11 mouse cellular contexts compared by ENCODE assay signal in genomic region chr12:54453343-54453742, GRCm38 (mm10).
DNase-seq lines count a peak whose midpoint lies in the region; ATAC-seq and TF ChIP-seq lines count a peak whose summit lies in the region.
"Had no signal": no experiment of that assay in that cellular context is flagged by ENCODE, and none has a peak within 500 bp of the region (broad histone marks: within the 10 kb centered on the region; RNA-seq: fewer than 3 reads in every experiment).

No protein-coding gene starts in this region.

- H3K9me3 ChIP-seq in intestine, embryonic 16.5 days (ENCODE audit: control insufficient read depth, low read length), result no peaks in the 10 kb centered on the region
- H3K9me3 ChIP-seq: liver, embryonic 13.5 days had no signal

- TF ChIP-seq CTCF in lung, adult 2 months (IDR thresholded peaks at IDR 0.05; ENCODE audit: insufficient read depth, low read length), result no peak

- no peak overlapping the region for H3K4me3 ChIP-seq in lung, adult 2 months (replicated peaks; ENCODE audit: extremely low read depth, low read depth, low read length)
- H3K4me3 ChIP-seq in myocyte, result no peak overlapping the region
- no peak overlapping the region for H3K4me3 ChIP-seq in intestine, embryonic 16.5 days (ENCODE audit: low read length)
- H3K4me3 ChIP-seq: erythroblast, embryonic 14.5 days; liver, embryonic 13.5 days had no signal

- no peaks in the 10 kb centered on the region for H3K4me1 ChIP-seq in lung, adult 2 months (ENCODE audit: control insufficient read depth, insufficient read depth, low read length)
- peaks cover 3% of the 10 kb centered on the region; the same call in 1 of the 2 replicates for H3K4me1 ChIP-seq in intestine, embryonic 16.5 days (ENCODE audit: control insufficient read depth, insufficient read depth, low read length)
- H3K4me1 ChIP-seq: liver, embryonic 13.5 days had no signal

- H3K27me3 ChIP-seq in myocyte (ENCODE audit: control insufficient read depth, insufficient read depth, insufficient read length), result no peaks in the 10 kb centered on the region
- no peaks in the 10 kb centered on the region for H3K27me3 ChIP-seq in intestine, embryonic 16.5 days (replicated peaks; ENCODE audit: control insufficient read depth, insufficient read depth, low read length)
- H3K27me3 ChIP-seq: liver, embryonic 13.5 days had no signal

- peak overlapping the region; percentile 28 for H3K4me2 ChIP-seq in myocyte (ENCODE audit: low read depth)
- no peak overlapping the region for H3K4me2 ChIP-seq in intestine, embryonic 16.5 days (ENCODE audit: low read depth, low read length)
- H3K4me2 ChIP-seq: liver, embryonic 13.5 days had no signal

- H3K36me3 ChIP-seq in myocyte (ENCODE audit: control insufficient read depth, insufficient read depth), result no peaks in the 10 kb centered on the region
- no peaks in the 10 kb centered on the region for H3K36me3 ChIP-seq in intestine, embryonic 16.5 days (ENCODE audit: control insufficient read depth, insufficient read depth, low read length)
- H3K36me3 ChIP-seq: liver, embryonic 13.5 days had no signal

- ATAC-seq in intestine, embryonic 16.5 days, result no peak

- no peak overlapping the region for H3ac ChIP-seq in myocyte (ENCODE audit: control insufficient read depth, insufficient read length)

- H3K79me2 ChIP-seq in myocyte (ENCODE audit: control insufficient read depth, insufficient read depth), result no peaks in the 10 kb centered on the region

- no peak for TF ChIP-seq POLR2A in lung, adult 2 months (IDR thresholded peaks at IDR 0.05; ENCODE audit: borderline replicate concordance, extremely low read depth, low read depth, low read length)
- TF ChIP-seq POLR2A in myocyte (IDR thresholded peaks at IDR 0.05; ENCODE audit: insufficient read length, low read depth), result no peak

- H3K9ac ChIP-seq in intestine, embryonic 16.5 days (ENCODE audit: low read depth, low read length), result no peak overlapping the region
- H3K9ac ChIP-seq: liver, embryonic 13.5 days had no signal

- no peak overlapping the region for H3K27ac ChIP-seq in intestine, embryonic 16.5 days (ENCODE audit: low read length)
- H3K27ac ChIP-seq: liver, embryonic 13.5 days had no signal

- DNase-seq in adrenal gland, adult 2 months, result peak; percentile 63
- DNase-seq in adrenal gland, postnatal 4 days (ENCODE audit: low spot score in 2 of 2), result no peak
- peak; percentile 46 for DNase-seq in urinary bladder, postnatal 14 days (ENCODE audit: low spot score)
- no peak for DNase-seq in urinary bladder, postnatal 4 days (ENCODE audit: low spot score in 2 of 2)
- peak; percentile 32 for DNase-seq in lung, adult 2 months
- DNase-seq in cerebellum, postnatal 4 days (ENCODE audit: low spot score in 2 of 2), result no peak
- DNase-seq: kidney, adult 2 months; liver, embryonic 13.5 days had no signal

- 32% methylated on average over 4 of the region's 4 CpGs for WGBS in lung, adult 2 months
- WGBS in intestine, embryonic 16.5 days, result 68% methylated on average over 4 of the region's 4 CpGs

TF ChIP-seq in myocyte, 11 proteins besides CTCF, POLR2A, EP300 and RAD21:
- no peak for TF ChIP-seq POLR2AphosphoS2 (IDR thresholded peaks at IDR 0.05; ENCODE audit: insufficient read length, low read depth)
- no peak for TF ChIP-seq E2F4 (IDR thresholded peaks at IDR 0.05; ENCODE audit: insufficient read depth)
- TF ChIP-seq USF1 (IDR thresholded peaks at IDR 0.05; ENCODE audit: low read depth), result no peak
- peak; percentile 19 for TF ChIP-seq TCF12 (IDR thresholded peaks at IDR 0.05; ENCODE audit: insufficient read depth, poor library complexity, severe bottlenecking)
- peak in 2 of 3 experiments; percentile 75 to 76 for TF ChIP-seq MYOD1 (IDR thresholded peaks at IDR 0.05; ENCODE audit: control insufficient read depth in 1 of 3, insufficient read length in 2 of 3, low read depth in 2 of 3)
- TF ChIP-seq MAX (IDR thresholded peaks at IDR 0.05; ENCODE audit: low read depth), result peak; percentile 35
- TF ChIP-seq MYOG (IDR thresholded peaks at IDR 0.05; ENCODE audit: control insufficient read depth in 1 of 3, insufficient read depth in 1 of 3, insufficient read length in 2 of 3, low read depth in 2 of 3), result no peak
- no peak for TF ChIP-seq TCF3 (IDR thresholded peaks at IDR 0.05; ENCODE audit: insufficient read length, low read depth)
- peak; percentile 81; the same call in 1 of the 2 replicates for TF ChIP-seq CEBPB (IDR thresholded peaks at IDR 0.05; ENCODE audit: insufficient read depth, poor library complexity, severe bottlenecking)
- no peak for TF ChIP-seq REST (IDR thresholded peaks at IDR 0.05; ENCODE audit: insufficient read depth, insufficient read length)
- no peak for TF ChIP-seq SRF (IDR thresholded peaks at IDR 0.05; ENCODE audit: control insufficient read depth, insufficient read length, low read depth)

Comparison
In these comparisons a context has a peak if more than half of its experiments do, and no peak if none do; other contexts are left out.
1. DNase-seq: peak in adrenal gland, adult 2 months (single experiment), urinary bladder, postnatal 14 days (single experiment) and lung, adult 2 months (single experiment); none in adrenal gland, postnatal 4 days (0 of 2), urinary bladder, postnatal 4 days (0 of 2) and cerebellum, postnatal 4 days (0 of 2).